Mouse (Mus musculus) limb, embryonic 15.5 days (tissue): ENCODE results near the gene Gm9045. TPM values are rescaled to one million over a fixed set of nuclear protein-coding genes. Genes with fewer than 3 reads are reported as not detected.

ENCODE experiments used
- polyA plus RNA-seq: library from polyadenylated mRNA; unstranded; fragments of >200 nt; fragmentation: Nextera tagmentation; extraction: Ambion mirVana; gene quantifications from 2 replicates; pipeline ENCODE4 v1.2.1, GENCODE M21; 2015

Gm9045 gene
- polyA plus RNA-seq, 1 experiment from 2014 or later = 0.06 TPM

Other genes with a start within 250 kb of the Gm9045 start
- gene Mdm1, start 196.0 kb downstream of the Gm9045 start, polyA plus RNA-seq = 20.7 and 21.3 TPM in 2 replicates
- not detected in 2 replicates for gene Il22, start 132.9 kb downstream of the Gm9045 start, polyA plus RNA-seq
- gene Gm32717, start 97.1 kb downstream of the Gm9045 start, polyA plus RNA-seq = not detected in 2 replicates
- not detected in 2 replicates for gene Gm32802, start 79.1 kb downstream of the Gm9045 start, polyA plus RNA-seq
- not detected in 2 replicates for gene Iltifb, start 42.8 kb downstream of the Gm9045 start, polyA plus RNA-seq
- gene Gm9040, start 10.9 kb downstream of the Gm9045 start, polyA plus RNA-seq = not detected in 2 replicates
- not detected in 2 replicates for gene Gm9044, start 5.4 kb downstream of the Gm9045 start, polyA plus RNA-seq
- gene Gm9046, start 5.4 kb upstream of the Gm9045 start, polyA plus RNA-seq = not detected in 2 replicates
- not detected in 2 replicates for gene Gm9048, start 10.8 kb upstream of the Gm9045 start, polyA plus RNA-seq
- gene Gm9049, start 16.3 kb upstream of the Gm9045 start, polyA plus RNA-seq = 0.06 and 0.09 TPM in 2 replicates
- not detected in 2 replicates for gene Ifng, start 103.2 kb upstream of the Gm9045 start, polyA plus RNA-seq